Mouse (Mus musculus): ENCODE measurements around the gene Mrpl24.
A peak's percentile ranks its signal among the peaks of the same experiment; 100 is the strongest.

The Mrpl24 gene

DNA sequence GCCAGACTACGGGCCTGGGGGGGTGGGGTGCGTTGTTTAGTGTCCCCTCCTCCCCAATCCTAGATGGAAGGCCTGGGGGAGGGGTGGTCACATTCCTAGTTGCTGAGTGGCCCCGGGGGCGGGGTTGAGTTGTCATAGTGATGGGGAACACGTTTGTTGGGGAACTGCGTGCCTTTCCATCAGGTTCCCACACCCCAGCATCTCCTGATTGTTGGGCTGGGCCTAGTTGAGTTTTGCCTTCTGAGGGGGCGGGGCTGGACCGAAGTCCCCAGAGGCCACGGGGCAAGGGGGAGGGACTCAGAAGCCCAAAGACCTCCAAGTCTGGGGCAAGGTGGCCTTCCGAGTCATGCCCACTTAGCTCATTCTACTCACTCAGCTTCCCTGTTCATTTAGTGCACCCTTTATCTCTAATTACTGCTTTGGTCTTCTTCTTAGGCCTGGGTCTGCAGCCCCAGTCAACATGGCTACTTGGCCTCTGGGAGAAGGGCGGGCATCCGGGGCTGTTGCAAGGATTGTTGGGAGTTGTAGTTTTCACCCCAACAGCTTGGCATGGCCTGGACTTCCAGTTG, 8.6 kb upstream of the Mrpl24 start:
- peak; percentile 92 to 94 for DNase-seq

DNA sequence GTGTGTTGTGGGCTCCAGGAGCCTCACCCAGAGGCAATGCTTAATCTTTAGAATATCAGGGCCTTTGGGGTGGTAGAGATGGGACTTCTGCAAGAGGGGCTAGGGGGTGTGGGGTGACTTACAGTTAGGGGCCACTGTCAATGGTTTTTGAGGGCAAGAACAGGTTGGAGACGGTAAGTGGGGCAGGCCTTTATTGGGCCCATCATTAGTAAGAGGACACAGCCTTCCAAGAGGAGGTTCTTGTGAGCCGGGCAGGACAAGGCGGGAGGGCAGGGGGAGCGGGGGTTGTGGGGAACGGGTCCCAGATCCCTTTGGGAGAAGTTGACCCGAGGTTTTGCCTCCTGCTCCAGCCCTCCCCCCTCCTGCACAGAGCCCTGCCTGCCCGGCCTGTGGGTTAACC, 5.8 kb upstream of the Mrpl24 start:
- DNase-seq: no peak

GRCm38 (mm10) chr3:87913891-87914290, 5.4 kb upstream of the Mrpl24 start:
- no peak for DNase-seq

- DNase-seq: no peak
These were observed 2.3 kb upstream of the Mrpl24 start for GRCm38 (mm10) chr3:87916990-87917389.

GRCm38 (mm10) chr3:87918551-87918950, 755 bp upstream of the Mrpl24 start:
- DNase-seq: no peak

DNA sequence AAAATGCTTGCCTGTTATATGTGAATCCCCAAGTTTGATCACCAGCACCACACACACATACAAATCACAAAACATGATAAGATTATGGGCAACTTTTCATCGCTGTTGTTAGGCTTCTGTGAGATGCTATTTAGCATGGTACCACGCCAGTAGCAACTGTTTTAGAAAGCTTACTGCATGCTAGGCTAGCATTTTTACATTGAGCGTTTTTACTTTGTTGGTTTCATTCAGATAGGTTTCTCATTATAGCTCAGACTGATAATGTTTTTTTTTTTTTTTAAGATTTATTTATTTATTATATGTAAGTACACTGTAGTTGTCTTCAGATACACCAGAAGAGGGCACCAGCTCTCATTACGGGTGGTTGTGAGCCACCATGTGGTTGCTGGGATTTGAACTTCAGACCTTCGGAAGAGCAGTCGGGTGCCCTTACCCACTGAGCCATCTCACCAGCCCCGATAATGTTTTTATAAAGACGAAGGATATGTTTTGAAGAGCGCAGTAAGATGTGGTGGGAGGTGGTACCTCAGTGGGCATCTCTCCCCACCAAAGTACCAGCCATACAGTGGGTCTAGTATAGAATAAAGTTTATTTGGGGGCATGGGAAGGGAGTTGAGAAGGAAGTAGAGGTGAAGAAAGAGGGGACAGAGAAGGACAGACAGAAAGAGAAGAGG, 1.1 kb downstream of the Mrpl24 start:
- no peak for DNase-seq

GRCm38 (mm10) chr3:87924996-87925395, 5.7 kb downstream of the Mrpl24 start:
- no peak for DNase-seq

DNA sequence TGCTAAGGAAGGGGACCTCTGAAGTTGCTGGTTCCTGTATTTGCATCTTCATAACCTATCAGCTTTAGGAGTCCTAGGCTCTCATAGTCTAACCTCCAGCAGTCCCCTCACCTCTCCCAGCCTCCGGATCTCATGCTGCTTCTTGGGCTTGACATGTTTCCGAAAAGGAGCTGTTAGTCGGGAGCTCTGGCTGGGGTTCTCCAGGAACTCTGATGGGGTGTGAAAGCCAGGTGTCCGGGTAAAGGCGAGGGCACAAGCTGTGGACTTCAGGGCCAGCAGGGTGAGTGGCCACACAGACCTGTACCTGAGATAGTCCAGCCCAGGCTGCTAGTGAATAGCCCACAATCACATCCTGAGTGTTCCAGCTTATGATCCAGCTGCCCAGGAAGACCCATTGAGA, 8.1 kb downstream of the Mrpl24 start:
- no peak for DNase-seq

DNA sequence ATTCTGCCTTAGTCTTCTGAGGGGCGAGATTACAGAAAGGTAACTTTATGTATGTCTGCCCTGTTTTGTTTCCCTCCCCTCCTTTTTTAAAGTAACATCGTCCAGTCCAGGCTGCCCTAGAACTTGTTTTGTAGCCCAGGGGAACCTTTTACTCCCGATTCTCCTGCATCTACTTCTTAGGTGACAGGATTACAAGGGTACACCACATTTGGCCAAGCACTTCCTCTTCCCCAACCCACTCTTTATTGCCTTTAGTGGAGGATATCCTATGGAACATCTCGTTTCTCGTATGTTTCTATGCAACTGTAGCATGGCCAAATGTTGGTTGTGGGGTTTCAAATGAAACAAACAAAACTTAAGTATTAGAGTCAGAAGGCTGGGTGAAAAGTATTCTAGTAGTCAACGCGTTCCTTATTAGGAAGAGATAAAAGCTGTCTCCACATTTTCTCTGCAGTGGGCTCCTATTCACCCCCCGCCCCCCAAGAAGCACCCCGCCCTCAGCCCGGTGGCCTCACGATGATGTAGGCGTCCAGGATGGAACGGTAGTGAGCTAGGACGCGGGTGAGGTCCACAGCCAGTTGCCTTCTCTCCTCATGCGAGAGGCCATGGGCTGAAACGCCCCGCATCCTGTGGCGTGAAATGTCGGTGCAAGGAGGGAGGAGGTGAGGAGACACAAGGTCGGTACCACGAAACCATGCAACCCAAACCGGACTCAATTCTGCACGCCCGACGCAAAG, 10.2 kb downstream of the Mrpl24 start:
- no peak for DNase-seq

- DNase-seq: peak; percentile 97 to 98
These were observed 10.9 kb downstream of the Mrpl24 start, which contains the start of the genes Isg20l2 and Rrnad1 for GRCm38 (mm10) chr3:87930078-87930795. Gene Isg20l2 (plus strand): TSS chr3:87930314. Gene Rrnad1 (minus strand): TSS chr3:87930717.

- no peak for DNase-seq
These were observed 14.7 kb downstream of the Mrpl24 start for GRCm38 (mm10) chr3:87934026-87934425.

GRCm38 (mm10) chr3:87934501-87934900, 15.2 kb downstream of the Mrpl24 start:
- DNase-seq: no peak

DNA sequence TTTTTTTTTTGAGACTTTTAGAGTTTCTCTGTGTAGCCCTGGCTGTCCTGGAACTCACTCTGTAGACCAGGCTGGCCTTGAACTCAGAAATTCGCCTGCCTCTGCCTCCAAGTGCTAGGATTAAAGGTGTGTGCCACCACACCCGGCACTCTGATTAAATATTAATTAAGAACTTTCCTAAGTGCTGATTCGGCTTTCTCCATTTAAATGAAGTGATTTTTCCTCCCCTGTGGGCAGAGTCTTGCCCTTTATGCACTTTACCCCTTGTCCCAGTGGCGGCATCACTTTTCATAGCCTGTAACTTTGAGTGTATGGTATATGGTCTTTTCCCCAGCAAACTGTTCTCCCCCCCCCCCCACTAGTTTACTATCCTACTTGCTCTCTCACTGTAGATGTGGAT, 15.9 kb downstream of the Mrpl24 start:
- DNase-seq: no peak

DNA sequence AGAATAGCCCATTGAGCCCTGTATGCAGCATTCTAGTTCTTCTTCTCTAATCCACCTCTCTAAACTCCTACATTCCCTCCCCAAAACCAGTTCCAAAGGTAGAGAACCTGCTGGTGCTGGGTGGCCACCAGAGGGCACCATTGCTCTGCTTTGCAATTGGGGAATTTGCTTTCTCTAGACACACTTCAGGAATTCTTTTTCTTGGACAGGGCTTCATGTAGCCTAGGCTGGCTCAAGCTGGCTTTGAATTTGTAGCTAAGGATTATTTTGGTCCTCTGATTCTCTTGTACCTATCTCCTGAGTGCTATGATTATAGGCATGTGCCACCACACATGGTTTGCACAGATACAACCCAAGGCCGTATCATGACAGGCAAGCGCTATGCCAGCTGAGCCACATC, 16.5 kb downstream of the Mrpl24 start:
- DNase-seq: peak; percentile 68 to 70

DNA sequence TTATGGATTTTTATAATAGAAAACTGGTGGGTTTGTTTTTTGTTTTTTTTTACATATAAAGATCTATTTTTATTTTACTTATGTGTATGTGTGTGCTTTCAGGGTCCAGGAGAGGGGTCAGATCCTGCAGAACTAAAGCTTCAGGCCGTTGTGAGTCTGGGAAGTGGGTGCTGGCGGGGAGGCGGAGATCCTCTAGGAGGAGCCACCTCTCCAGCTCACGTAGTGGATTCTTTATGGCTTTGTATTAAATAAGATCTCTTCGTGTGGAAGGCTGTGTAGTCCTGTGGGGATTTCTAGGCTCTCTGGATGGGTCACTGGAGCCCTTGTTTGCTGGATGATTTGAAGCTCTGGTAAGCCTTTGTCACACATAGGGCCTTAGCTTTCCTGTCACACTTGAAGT, 21.3 kb downstream of the Mrpl24 start:
- no peak for DNase-seq

GRCm38 (mm10) chr3:87942471-87942870, 23.2 kb downstream of the Mrpl24 start:
- DNase-seq: no peak

- DNase-seq: no peak
These were observed 24.3 kb downstream of the Mrpl24 start for GRCm38 (mm10) chr3:87943586-87943985.

GRCm38 (mm10) chr3:87944838-87945600, 25.7 kb downstream of the Mrpl24 start:
- DNase-seq: no peak

DNA sequence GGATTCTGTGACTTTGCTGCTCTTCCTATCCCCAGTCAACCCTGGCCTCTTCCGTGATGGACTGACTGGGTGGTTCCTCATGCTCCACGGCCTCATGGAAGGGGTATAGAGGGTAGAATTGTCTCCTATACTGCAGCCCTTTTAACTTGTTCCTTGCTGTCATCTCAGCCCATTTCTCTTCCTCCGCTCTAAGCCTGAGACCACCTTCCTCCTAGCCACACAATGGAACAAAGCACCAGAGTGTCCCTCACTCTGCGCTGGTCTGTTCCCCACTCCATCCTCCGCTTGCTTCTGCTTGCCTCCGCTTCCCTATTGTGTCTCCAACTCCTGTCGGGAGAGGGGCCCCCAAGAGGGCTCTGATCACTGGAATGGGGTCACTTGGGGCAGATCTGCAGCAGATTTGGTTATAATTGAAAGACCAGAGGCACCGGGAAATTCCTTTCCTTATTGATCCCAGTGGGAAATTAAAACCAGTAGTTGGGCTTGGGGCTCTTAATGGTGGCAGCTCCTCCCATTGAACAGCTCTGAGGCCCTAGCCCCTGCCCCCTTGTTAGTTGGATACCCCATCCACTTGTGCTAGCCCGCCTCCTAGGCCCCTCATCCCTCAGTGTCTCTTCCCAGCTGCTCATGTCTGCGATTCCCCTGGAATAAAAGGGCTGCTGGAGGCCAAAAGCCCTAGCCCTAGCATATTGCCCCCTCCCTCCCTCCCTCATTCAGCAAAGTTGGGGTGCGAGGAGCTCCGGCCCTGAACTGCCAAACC, 26.7 kb downstream of the Mrpl24 start:
- no peak for DNase-seq

DNA sequence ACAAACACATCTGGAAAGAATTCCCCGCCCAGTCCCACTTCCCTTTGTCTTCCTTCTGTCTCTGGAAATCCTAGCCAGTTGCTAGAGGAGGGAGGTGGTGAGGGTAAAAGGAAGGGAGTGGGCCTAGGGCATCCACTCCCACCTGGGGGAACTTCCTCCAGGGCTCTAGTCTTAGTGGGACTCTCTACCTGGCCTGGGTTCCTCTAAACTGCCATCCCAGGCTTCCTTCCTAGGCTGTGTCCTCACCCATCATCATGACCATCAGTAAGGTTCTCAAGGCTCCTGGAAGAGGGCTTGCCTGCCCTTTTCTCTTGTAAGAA, 27.2 kb downstream of the Mrpl24 start:
- no peak for DNase-seq

- no peak for DNase-seq
These were observed 27.9 kb downstream of the Mrpl24 start for GRCm38 (mm10) chr3:87947056-87947810.
